Mouse (Mus musculus): ENCODE measurements around the gene Cldn4. TPM values are rescaled to one million over a fixed set of nuclear protein-coding genes. Genes with fewer than 3 reads are reported as not detected.

Cldn4 gene
- polyA plus RNA-seq, 1 experiment from 2014 or later = 1.1 TPM

- Histone ChIP-seq H3K27me3 (replicated peaks) (0 out of 2 replicates have a peak, but pooled peaks cover 5% of the 10 kb centered on the region), H3K4me2 (peak within 1 kb of the TSS; percentile 92), H3K27ac (ENCODE audit: poor library complexity, severe bottlenecking) (peak within 1 kb of the TSS; percentile 62; the same call in 1 of the 2 replicates), H3K36me3 (peaks cover 10% of the 10 kb centered on the region; the same call in 1 of the 2 replicates), H3K4me1 (replicated peaks) (peaks cover 7% of the 10 kb centered on the region; the same call in 1 of the 2 replicates), H3K4me3 (peak within 1 kb of the TSS; percentile 78), H3K9me3 (replicated peaks) (no peaks in the 10 kb centered on the region), H3K9ac (peak within 1 kb of the TSS; percentile 84)
- WGBS = under 1% methylated on average over 41 of the region's 41 CpGs
- peak; percentile 96 for ATAC-seq (ENCODE audit: insufficient number of reproducible peaks, low FRiP score)
Measured at GRCm38 (mm10) chr5:134932179-134932902, 14.4 kb downstream of the Cldn4 start, which contains the start of gene Mettl27. Mettl27 (plus strand) TSS chr5:134932368.

GRCm38 (mm10) chr5:134929988-134930387 is 16.7 kb downstream of the Cldn4 start:
- Histone ChIP-seq H3K27me3 (replicated peaks) (0 out of 2 replicates have a peak, but pooled peaks cover 5% of the 10 kb centered on the region), H3K4me3 (no peak overlapping the region), H3K9me3 (replicated peaks) (no peaks in the 10 kb centered on the region), H3K9ac (no peak overlapping the region), H3K27ac (ENCODE audit: poor library complexity, severe bottlenecking) (no peak overlapping the region), H3K4me2 (no peak overlapping the region), H3K36me3 (peaks cover 4% of the 10 kb centered on the region; the same call in 1 of the 2 replicates), H3K4me1 (replicated peaks) (peaks cover 7% of the 10 kb centered on the region; the same call in 1 of the 2 replicates)
- ATAC-seq (ENCODE audit: insufficient number of reproducible peaks, low FRiP score) = no peak
- WGBS = 83% methylated on average over 2 of the region's 2 CpGs

- Histone ChIP-seq H3K4me3 (no peak overlapping the region), H3K4me1 (replicated peaks) (no peaks in the 10 kb centered on the region), H3K4me2 (no peak overlapping the region), H3K9me3 (replicated peaks) (no peaks in the 10 kb centered on the region), H3K27me3 (replicated peaks) (0 out of 2 replicates have a peak, but pooled peaks cover 5% of the 10 kb centered on the region), H3K27ac (ENCODE audit: poor library complexity, severe bottlenecking) (no peak overlapping the region), H3K9ac (no peak overlapping the region), H3K36me3 (no peaks in the 10 kb centered on the region)
- WGBS = 78% methylated on average over 4 of the region's 4 CpGs
- ATAC-seq (ENCODE audit: insufficient number of reproducible peaks, low FRiP score) = no peak
Measured at GRCm38 (mm10) chr5:134926726-134927125, 20.0 kb downstream of the Cldn4 start.

- ATAC-seq (ENCODE audit: insufficient number of reproducible peaks, low FRiP score) = no peak
- H3K4me2 ChIP-seq = no peak overlapping the region
- no peak overlapping the region for H3K27ac ChIP-seq (ENCODE audit: poor library complexity, severe bottlenecking)
- no peaks in the 10 kb centered on the region for H3K9me3 ChIP-seq (replicated peaks)
- H3K36me3 ChIP-seq = no peaks in the 10 kb centered on the region
- H3K4me1 ChIP-seq (replicated peaks) = no peaks in the 10 kb centered on the region
- 69% methylated on average over 6 of the region's 6 CpGs for WGBS
- H3K27me3 ChIP-seq (replicated peaks) = no peaks in the 10 kb centered on the region
- no peak overlapping the region for H3K4me3 ChIP-seq
- H3K9ac ChIP-seq = no peak overlapping the region
Measured at GRCm38 (mm10) chr5:134923141-134923540, 23.6 kb downstream of the Cldn4 start.

GRCm38 (mm10) chr5:134921106-134921505 is 25.6 kb downstream of the Cldn4 start:
- H3K4me3 ChIP-seq = no peak overlapping the region
- no peak overlapping the region for H3K27ac ChIP-seq (ENCODE audit: poor library complexity, severe bottlenecking)
- H3K4me1 ChIP-seq (replicated peaks) = no peaks in the 10 kb centered on the region
- no peak overlapping the region for H3K9ac ChIP-seq
- no peaks in the 10 kb centered on the region for H3K36me3 ChIP-seq
- no peak for ATAC-seq (ENCODE audit: insufficient number of reproducible peaks, low FRiP score)
- 82% methylated on average over 8 of the region's 8 CpGs for WGBS
- H3K9me3 ChIP-seq (replicated peaks) = 0 out of 2 replicates have a peak, but pooled peaks cover 4% of the 10 kb centered on the region
- no peaks in the 10 kb centered on the region for H3K27me3 ChIP-seq (replicated peaks)
- H3K4me2 ChIP-seq = no peak overlapping the region

- no peak overlapping the region for H3K9ac ChIP-seq
- no peaks in the 10 kb centered on the region for H3K4me1 ChIP-seq (replicated peaks)
- no peaks in the 10 kb centered on the region for H3K27me3 ChIP-seq (replicated peaks)
- ATAC-seq (ENCODE audit: insufficient number of reproducible peaks, low FRiP score) = no peak
- no peaks in the 10 kb centered on the region for H3K36me3 ChIP-seq
- whole genome bisulfite sequencing = 71% methylated on average over 6 of the region's 6 CpGs
- H3K9me3 ChIP-seq (replicated peaks) = 0 out of 2 replicates have a peak, but pooled peaks cover 4% of the 10 kb centered on the region
- no peak overlapping the region for H3K4me3 ChIP-seq
- H3K4me2 ChIP-seq = no peak overlapping the region
- H3K27ac ChIP-seq (ENCODE audit: poor library complexity, severe bottlenecking) = no peak overlapping the region
Measured at GRCm38 (mm10) chr5:134920106-134920687, 26.5 kb downstream of the Cldn4 start.

GRCm38 (mm10) chr5:134919097-134919496 is 27.6 kb downstream of the Cldn4 start:
- 31% methylated on average over 3 of the region's 3 CpGs for WGBS
- Histone ChIP-seq H3K27ac (ENCODE audit: poor library complexity, severe bottlenecking) (no peak overlapping the region), H3K9me3 (replicated peaks) (0 out of 2 replicates have a peak, but pooled peaks cover 4% of the 10 kb centered on the region), H3K4me1 (replicated peaks) (no peaks in the 10 kb centered on the region), H3K9ac (no peak overlapping the region), H3K4me3 (no peak overlapping the region), H3K36me3 (no peaks in the 10 kb centered on the region), H3K27me3 (replicated peaks) (no peaks in the 10 kb centered on the region; the same call in 1 of the 2 replicates), H3K4me2 (no peak overlapping the region)
- peak; percentile 46 for ATAC-seq (ENCODE audit: insufficient number of reproducible peaks, low FRiP score)

GRCm38 (mm10) chr5:134918071-134918832 is 28.5 kb downstream of the Cldn4 start:
- Histone ChIP-seq H3K4me2 (no peak overlapping the region), H3K9me3 (replicated peaks) (0 out of 2 replicates have a peak, but pooled peaks cover 4% of the 10 kb centered on the region), H3K9ac (no peak overlapping the region), H3K4me1 (replicated peaks) (no peaks in the 10 kb centered on the region), H3K4me3 (no peak overlapping the region), H3K27me3 (replicated peaks) (no peaks in the 10 kb centered on the region; the same call in 1 of the 2 replicates), H3K36me3 (no peaks in the 10 kb centered on the region), H3K27ac (ENCODE audit: poor library complexity, severe bottlenecking) (no peak overlapping the region)
- ATAC-seq (ENCODE audit: insufficient number of reproducible peaks, low FRiP score) = no peak
- WGBS = 51% methylated on average over 16 of the region's 16 CpGs

- ATAC-seq (ENCODE audit: insufficient number of reproducible peaks, low FRiP score) = peak; percentile 76
- Histone ChIP-seq H3K27ac (ENCODE audit: poor library complexity, severe bottlenecking) (peak within 1 kb of the TSS; percentile 36), H3K4me1 (replicated peaks) (no peaks in the 10 kb centered on the region), H3K4me2 (no peak within 1 kb of the TSS), H3K36me3 (no peaks in the 10 kb centered on the region), H3K9me3 (replicated peaks) (0 out of 2 replicates have a peak, but pooled peaks cover 4% of the 10 kb centered on the region), H3K27me3 (replicated peaks) (no peaks in the 10 kb centered on the region; the same call in 1 of the 2 replicates), H3K9ac (no peak within 1 kb of the TSS), H3K4me3 (peak within 1 kb of the TSS; percentile 10)
- 72% methylated on average over 8 of the region's 8 CpGs for WGBS
Measured at GRCm38 (mm10) chr5:134915311-134915710, 31.4 kb downstream of the Cldn4 start, which contains the start of gene Cldn13. Cldn13 (minus strand) TSS chr5:134915526.

GRCm38 (mm10) chr5:134914510-134914909 is 32.2 kb downstream of the Cldn4 start:
- Histone ChIP-seq H3K36me3 (no peaks in the 10 kb centered on the region), H3K4me3 (peak overlapping the region; percentile 10), H3K27ac (ENCODE audit: poor library complexity, severe bottlenecking) (0 out of 2 replicates have a peak overlapping the region, but pooled peaks have one; percentile 9), H3K9ac (no peak overlapping the region), H3K4me2 (no peak overlapping the region), H3K4me1 (replicated peaks) (no peaks in the 10 kb centered on the region), H3K27me3 (replicated peaks) (no peaks in the 10 kb centered on the region; the same call in 1 of the 2 replicates), H3K9me3 (replicated peaks) (0 out of 2 replicates have a peak, but pooled peaks cover 4% of the 10 kb centered on the region)
- 68% methylated on average over 8 of the region's 8 CpGs for WGBS
- no peak for ATAC-seq (ENCODE audit: insufficient number of reproducible peaks, low FRiP score)
